Mouse (Mus musculus): ENCODE measurements around the gene Lhx8. TPM values are rescaled to one million over a fixed set of nuclear protein-coding genes. Genes with fewer than 3 reads are reported as not detected.

Gene Lhx8
- polyA plus RNA-seq, 1 experiment: 0.32 TPM

DNA sequence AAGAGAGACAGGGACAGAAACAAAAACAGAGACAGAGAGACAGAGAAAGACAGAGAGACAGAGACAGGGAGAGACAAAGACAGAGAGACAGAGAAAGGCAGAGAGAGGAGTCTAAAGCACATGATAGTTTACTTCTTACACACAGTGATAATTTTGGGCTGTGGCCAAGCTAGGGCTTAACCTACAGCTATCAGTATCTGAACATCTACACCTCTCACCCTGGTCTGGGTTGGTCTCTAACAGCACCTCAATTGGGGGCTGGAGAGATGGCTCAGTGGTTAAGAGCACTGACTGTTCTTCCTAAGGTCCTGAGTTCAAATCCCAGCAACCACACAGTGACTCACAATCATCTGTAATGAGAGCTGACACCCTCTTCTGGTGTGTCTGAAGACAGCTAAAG is 32.0 kb downstream of the Lhx8 start:
- Histone ChIP-seq H3K4me1 (replicated peaks; ENCODE audit: control insufficient read depth, insufficient read depth, low read length) (no peaks in the 10 kb centered on the region), H3K36me3 (ENCODE audit: control insufficient read depth, insufficient read depth, low read length) (no peaks in the 10 kb centered on the region), H3K27me3 (ENCODE audit: control insufficient read depth, insufficient read depth, low read length) (no peaks in the 10 kb centered on the region), H3K4me3 (ENCODE audit: control insufficient read depth, insufficient read depth, low read length) (no peak overlapping the region), H3K27ac (ENCODE audit: control insufficient read depth, insufficient read depth, low read length) (no peak overlapping the region)
- no peak for DNase-seq
- TF ChIP-seq POLR2A (IDR thresholded peaks at IDR 0.05; ENCODE audit: control insufficient read depth, extremely low read depth, insufficient read depth, low read length, poor library complexity) (no peak), CTCF (IDR thresholded peaks at IDR 0.05; ENCODE audit: borderline replicate concordance, control insufficient read depth, extremely low read depth, insufficient read depth, low read length, poor library complexity) (no peak)

DNA sequence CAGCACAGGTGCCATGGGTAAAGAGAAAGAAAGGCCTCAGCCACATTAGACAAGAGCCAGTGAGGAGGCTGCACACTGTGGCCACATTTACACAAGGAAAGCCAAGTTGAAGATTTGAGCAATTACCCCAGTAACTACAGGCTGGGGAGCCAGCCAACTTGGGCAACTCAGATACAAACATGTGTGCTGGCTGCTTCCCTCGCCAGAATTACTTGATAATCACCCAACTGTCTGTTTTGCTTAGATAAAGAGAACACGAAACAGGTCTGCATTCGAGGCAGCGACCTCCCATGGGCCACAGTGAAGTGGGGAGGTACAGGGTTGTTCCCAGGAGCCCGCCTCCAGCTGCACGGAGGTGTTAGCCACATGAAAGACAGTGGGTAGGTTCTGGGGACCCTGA is 33.0 kb downstream of the Lhx8 start:
- Histone ChIP-seq H3K4me3 (ENCODE audit: control insufficient read depth, insufficient read depth, low read length) (no peak overlapping the region), H3K27ac (ENCODE audit: control insufficient read depth, insufficient read depth, low read length) (no peak overlapping the region), H3K27me3 (ENCODE audit: control insufficient read depth, insufficient read depth, low read length) (no peaks in the 10 kb centered on the region), H3K4me1 (replicated peaks; ENCODE audit: control insufficient read depth, insufficient read depth, low read length) (no peaks in the 10 kb centered on the region), H3K36me3 (ENCODE audit: control insufficient read depth, insufficient read depth, low read length) (no peaks in the 10 kb centered on the region)
- no peak for TF ChIP-seq POLR2A (IDR thresholded peaks at IDR 0.05; ENCODE audit: control insufficient read depth, extremely low read depth, insufficient read depth, low read length, poor library complexity)
- no peak for TF ChIP-seq CTCF (IDR thresholded peaks at IDR 0.05; ENCODE audit: borderline replicate concordance, control insufficient read depth, extremely low read depth, insufficient read depth, low read length, poor library complexity)
- DNase-seq: no peak
- WGBS: 37% methylated on average over 6 of the region's 6 CpGs

DNA sequence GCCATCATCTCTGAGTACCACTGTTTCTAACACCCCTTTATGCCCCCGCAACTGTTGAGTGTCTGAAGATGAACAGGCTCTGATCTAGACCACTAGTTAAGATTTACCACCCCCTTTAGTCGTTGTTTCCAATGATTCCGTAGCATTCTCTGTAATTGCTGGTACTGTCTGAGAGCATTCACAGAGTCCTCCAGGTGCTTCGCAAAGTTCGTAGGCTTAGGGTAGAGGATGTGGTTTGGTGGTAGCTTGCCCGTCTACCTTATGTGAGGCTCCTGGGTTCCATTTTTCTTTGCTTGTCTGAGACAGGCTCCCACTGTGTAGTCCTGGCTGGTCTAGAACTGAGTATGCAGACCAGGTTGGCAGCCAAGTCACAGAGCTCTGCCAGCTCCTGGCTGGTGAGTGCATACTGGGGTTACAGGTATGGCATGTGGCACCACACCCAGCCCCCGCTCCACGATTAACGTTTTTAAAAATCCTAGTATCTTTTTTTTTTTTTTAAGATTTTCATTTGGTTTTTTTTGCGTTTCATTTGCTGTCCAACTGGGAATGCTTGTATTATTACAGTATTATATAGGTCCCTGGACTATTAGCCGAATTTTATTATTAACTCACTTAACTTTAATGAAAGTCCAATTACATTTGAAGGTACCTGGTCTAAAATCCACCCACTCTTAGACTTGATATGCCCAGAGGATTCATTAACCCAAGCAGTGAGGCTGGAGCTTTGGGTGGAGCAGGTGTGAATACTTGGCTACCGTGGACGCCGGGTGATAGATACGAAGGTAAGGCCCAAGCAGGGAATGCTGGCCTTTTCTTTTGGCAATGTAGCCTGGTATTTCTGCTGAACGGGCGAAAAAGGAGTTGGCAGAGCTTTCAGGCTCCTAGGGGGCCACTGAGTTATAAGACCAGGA is 35.3 kb downstream of the Lhx8 start:
- Histone ChIP-seq H3K4me1 (replicated peaks; ENCODE audit: control insufficient read depth, insufficient read depth, low read length) (no peaks in the 10 kb centered on the region), H3K27me3 (ENCODE audit: control insufficient read depth, insufficient read depth, low read length) (no peaks in the 10 kb centered on the region), H3K4me3 (ENCODE audit: control insufficient read depth, insufficient read depth, low read length) (no peak overlapping the region), H3K27ac (ENCODE audit: control insufficient read depth, insufficient read depth, low read length) (no peak overlapping the region), H3K36me3 (ENCODE audit: control insufficient read depth, insufficient read depth, low read length) (no peaks in the 10 kb centered on the region)
- TF ChIP-seq POLR2A (IDR thresholded peaks at IDR 0.05; ENCODE audit: control insufficient read depth, extremely low read depth, insufficient read depth, low read length, poor library complexity): no peak
- DNase-seq: no peak
- WGBS: 85% methylated on average over 17 of the region's 17 CpGs

DNA sequence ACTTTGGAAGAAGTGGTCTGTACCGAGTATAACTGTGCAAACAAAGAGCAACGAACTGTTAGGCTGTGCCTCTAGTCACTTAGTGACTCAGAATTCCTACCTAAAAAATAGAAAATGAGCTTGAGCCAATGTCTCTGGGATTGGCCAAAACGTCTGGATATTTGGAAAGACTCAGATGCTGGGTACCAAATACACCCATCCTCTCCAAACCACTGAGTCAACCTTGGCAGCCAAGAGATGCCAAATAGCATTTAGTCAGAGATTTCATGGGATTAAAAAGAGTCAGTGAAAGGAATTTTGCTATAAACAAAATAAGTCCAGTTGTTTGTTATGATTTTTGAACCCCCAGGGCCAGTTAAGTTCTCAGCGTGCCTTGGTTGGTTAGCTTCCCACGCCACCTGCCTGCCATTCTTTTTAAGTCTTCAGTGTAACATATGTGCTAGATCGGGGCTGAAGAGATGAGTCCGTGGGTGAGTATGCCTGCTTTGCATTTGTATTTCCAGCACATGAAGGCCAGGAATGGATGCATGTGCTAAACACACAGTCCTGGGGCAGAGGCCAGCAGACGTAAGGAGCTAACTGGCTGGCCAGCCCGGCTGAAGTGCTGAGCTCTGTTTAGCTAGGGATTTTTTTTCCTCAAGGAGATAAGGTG is 36.5 kb downstream of the Lhx8 start:
- no peak overlapping the region for H3K4me3 ChIP-seq (ENCODE audit: control insufficient read depth, insufficient read depth, low read length)
- no peak for TF ChIP-seq POLR2A (IDR thresholded peaks at IDR 0.05; ENCODE audit: control insufficient read depth, extremely low read depth, insufficient read depth, low read length, poor library complexity)
- TF ChIP-seq CTCF (IDR thresholded peaks at IDR 0.05; ENCODE audit: borderline replicate concordance, control insufficient read depth, extremely low read depth, insufficient read depth, low read length, poor library complexity): no peak
- no peaks in the 10 kb centered on the region for H3K27me3 ChIP-seq (ENCODE audit: control insufficient read depth, insufficient read depth, low read length)
- H3K27ac ChIP-seq (ENCODE audit: control insufficient read depth, insufficient read depth, low read length): no peak overlapping the region
- no peak for DNase-seq
- H3K4me1 ChIP-seq (replicated peaks; ENCODE audit: control insufficient read depth, insufficient read depth, low read length): no peaks in the 10 kb centered on the region
- 86% methylated on average over 9 of the region's 9 CpGs for WGBS
- no peaks in the 10 kb centered on the region for H3K36me3 ChIP-seq (ENCODE audit: control insufficient read depth, insufficient read depth, low read length)

DNA sequence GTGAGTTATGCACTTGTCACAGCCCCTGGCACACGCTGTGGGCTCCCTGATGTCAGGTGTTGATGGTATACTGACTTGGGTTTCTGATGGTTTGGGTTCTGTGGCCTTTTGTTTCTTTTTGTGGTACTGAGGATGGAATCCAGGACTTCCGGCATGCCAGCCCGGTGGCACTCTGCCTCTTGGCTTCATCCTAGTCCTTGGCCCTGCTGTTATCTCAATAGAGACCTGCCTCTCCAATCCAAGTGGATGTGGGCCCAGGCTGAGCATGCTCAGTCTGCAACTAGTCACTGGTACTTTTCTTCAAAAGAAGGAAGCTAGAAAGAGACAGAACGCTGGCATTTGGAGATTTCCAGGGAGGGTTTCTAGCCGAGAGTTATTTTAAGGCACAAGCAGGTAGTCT is 38.3 kb downstream of the Lhx8 start:
- 73% methylated on average over 5 of the region's 5 CpGs for WGBS
- no peak for TF ChIP-seq CTCF (IDR thresholded peaks at IDR 0.05; ENCODE audit: borderline replicate concordance, control insufficient read depth, extremely low read depth, insufficient read depth, low read length, poor library complexity)

DNA sequence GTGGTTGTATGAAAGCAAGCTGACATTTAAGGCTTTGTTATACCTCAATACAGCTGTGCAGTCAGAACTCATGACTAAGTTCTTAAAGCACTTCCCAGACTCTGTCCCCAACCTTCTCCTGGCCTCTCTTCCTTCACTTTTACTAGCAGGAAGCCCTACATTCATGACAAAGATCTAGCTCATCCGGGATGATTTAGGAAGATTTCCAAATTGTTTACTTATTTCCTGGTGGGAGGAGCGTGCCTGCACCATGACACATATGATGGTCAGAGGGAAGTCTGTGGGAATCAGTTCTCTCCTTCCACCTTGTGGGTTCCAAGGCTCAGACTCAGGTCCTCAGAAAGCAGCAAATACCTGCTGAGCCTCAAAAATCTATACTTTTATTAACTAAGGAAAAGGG is 40.1 kb downstream of the Lhx8 start:
- no peak overlapping the region for H3K4me3 ChIP-seq (ENCODE audit: control insufficient read depth, insufficient read depth, low read length)
- no peaks in the 10 kb centered on the region for H3K4me1 ChIP-seq (replicated peaks; ENCODE audit: control insufficient read depth, insufficient read depth, low read length)
- H3K27me3 ChIP-seq (ENCODE audit: control insufficient read depth, insufficient read depth, low read length): no peaks in the 10 kb centered on the region
- no peak for DNase-seq
- TF ChIP-seq CTCF (IDR thresholded peaks at IDR 0.05; ENCODE audit: borderline replicate concordance, control insufficient read depth, extremely low read depth, insufficient read depth, low read length, poor library complexity) (no peak), POLR2A (IDR thresholded peaks at IDR 0.05; ENCODE audit: control insufficient read depth, extremely low read depth, insufficient read depth, low read length, poor library complexity) (no peak)
- H3K36me3 ChIP-seq (ENCODE audit: control insufficient read depth, insufficient read depth, low read length): no peaks in the 10 kb centered on the region
- H3K27ac ChIP-seq (ENCODE audit: control insufficient read depth, insufficient read depth, low read length): no peak overlapping the region
- WGBS: 75% methylated on average over 2 of the region's 2 CpGs

More for the DNA sequence above, 38.3 kb downstream of the Lhx8 start:
- Histone ChIP-seq H3K27me3 (ENCODE audit: control insufficient read depth, insufficient read depth, low read length) (no peaks in the 10 kb centered on the region), H3K4me1 (replicated peaks; ENCODE audit: control insufficient read depth, insufficient read depth, low read length) (no peaks in the 10 kb centered on the region), H3K4me3 (ENCODE audit: control insufficient read depth, insufficient read depth, low read length) (no peak overlapping the region), H3K36me3 (ENCODE audit: control insufficient read depth, insufficient read depth, low read length) (no peaks in the 10 kb centered on the region), H3K27ac (ENCODE audit: control insufficient read depth, insufficient read depth, low read length) (no peak overlapping the region)
- DNase-seq: no peak
